ENCODE assay signal across 10 mouse cellular contexts in genomic region chr10:93642897-93643296, GRCm38 (mm10). TPM values are rescaled to one million over a fixed set of nuclear protein-coding genes. Genes with fewer than 3 reads are reported as not detected.
DNase-seq lines count a peak whose midpoint lies in the region; ATAC-seq and TF ChIP-seq lines count a peak whose summit lies in the region.
"Had no signal": no experiment of that assay in that cellular context is flagged by ENCODE, and none has a peak within 500 bp of the region (broad histone marks: within the 10 kb centered on the region; RNA-seq: fewer than 3 reads in every experiment).

No protein-coding gene starts in this region.

- no peak overlapping the region for H3K4me2 ChIP-seq in intestine, embryonic 15.5 days (replicated peaks)
- H3K4me2 ChIP-seq in intestine, postnatal 0 days (replicated peaks; ENCODE audit: low read depth): no peak overlapping the region
- H3K4me2 ChIP-seq in hindbrain, embryonic 12.5 days (replicated peaks): peak overlapping the region; percentile 98
- peak overlapping the region; percentile 81 for H3K4me2 ChIP-seq in myocyte (ENCODE audit: low read depth)

- no peak overlapping the region for H3ac ChIP-seq in myocyte (ENCODE audit: control insufficient read depth, insufficient read length)

- H3K9me3 ChIP-seq in intestine, embryonic 15.5 days: no peaks in the 10 kb centered on the region
- no peaks in the 10 kb centered on the region for H3K9me3 ChIP-seq in intestine, postnatal 0 days (ENCODE audit: control insufficient read depth)
- no peaks in the 10 kb centered on the region for H3K9me3 ChIP-seq in hindbrain, embryonic 12.5 days (replicated peaks)
- H3K9me3 ChIP-seq: embryonic facial prominence, embryonic 12.5 days had no signal

- H3K27ac ChIP-seq in intestine, embryonic 15.5 days: no peak overlapping the region
- no peak overlapping the region for H3K27ac ChIP-seq in intestine, postnatal 0 days (ENCODE audit: low read depth, low read length)
- no peak overlapping the region for H3K27ac ChIP-seq in hindbrain, embryonic 12.5 days
- H3K27ac ChIP-seq: embryonic facial prominence, embryonic 12.5 days had no signal

- no peaks in the 10 kb centered on the region for H3K36me3 ChIP-seq in intestine, embryonic 15.5 days
- no peaks in the 10 kb centered on the region for H3K36me3 ChIP-seq in intestine, postnatal 0 days (ENCODE audit: control insufficient read depth, insufficient read depth)
- H3K36me3 ChIP-seq in hindbrain, embryonic 12.5 days: peaks cover 23% of the 10 kb centered on the region
- no peaks in the 10 kb centered on the region for H3K36me3 ChIP-seq in myocyte (ENCODE audit: control insufficient read depth, insufficient read depth)
- H3K36me3 ChIP-seq: embryonic facial prominence, embryonic 12.5 days had no signal

- no peak overlapping the region for H3K4me3 ChIP-seq in intestine, embryonic 15.5 days (replicated peaks)
- no peak overlapping the region for H3K4me3 ChIP-seq in intestine, postnatal 0 days (ENCODE audit: low read depth, low read length)
- H3K4me3 ChIP-seq in hindbrain, embryonic 12.5 days: peak overlapping the region; percentile 90; the same call in 1 of the 2 replicates
- no peak overlapping the region for H3K4me3 ChIP-seq in myocyte

- 0 out of 2 replicates have a peak overlapping the region, but pooled peaks have one; percentile 11 for H3K9ac ChIP-seq in intestine, embryonic 15.5 days
- no peak overlapping the region for H3K9ac ChIP-seq in intestine, postnatal 0 days (ENCODE audit: low read depth, low read length)
- H3K9ac ChIP-seq in hindbrain, embryonic 12.5 days: no peak overlapping the region

- H3K4me1 ChIP-seq in intestine, embryonic 15.5 days (replicated peaks): peaks cover 15% of the 10 kb centered on the region
- 0 out of 2 replicates have a peak, but pooled peaks cover 8% of the 10 kb centered on the region for H3K4me1 ChIP-seq in intestine, postnatal 0 days (replicated peaks; ENCODE audit: control insufficient read depth, insufficient read depth, low read length)
- H3K4me1 ChIP-seq in hindbrain, embryonic 12.5 days: peaks cover 27% of the 10 kb centered on the region

- 0 out of 2 replicates have a peak, but pooled peaks have one; percentile 44 for ATAC-seq in intestine, embryonic 15.5 days
- ATAC-seq in intestine, postnatal 0 days: no peak
- no peak for ATAC-seq in hindbrain, embryonic 12.5 days (ENCODE audit: low FRiP score)
- ATAC-seq in megakaryocyte progenitor cell, adult 5-6 weeks (replicated peaks; ENCODE audit: poor library complexity): no peak
- ATAC-seq in inflammation-experienced regulatory T-cells, adult 6 months: no peak

- peak; percentile 57 to 59 for DNase-seq in cerebellum, postnatal 25 days
- DNase-seq in left cerebral cortex, adult 18-20 months (ENCODE audit: low spot score in 2 of 2): no peak
- DNase-seq: kidney, adult 9 months had no signal

- 42% methylated on average over 8 of the region's 8 CpGs for WGBS in intestine, embryonic 15.5 days
- WGBS in intestine, postnatal 0 days: 34% methylated on average over 8 of the region's 8 CpGs
- 49% methylated on average over 8 of the region's 8 CpGs for WGBS in hindbrain, embryonic 12.5 days

- H3K27me3 ChIP-seq in intestine, embryonic 15.5 days (replicated peaks): peaks cover 19% of the 10 kb centered on the region
- H3K27me3 ChIP-seq in intestine, postnatal 0 days (replicated peaks; ENCODE audit: control insufficient read depth, insufficient read depth, low read length): peaks cover 30% of the 10 kb centered on the region; the same call in 1 of the 2 replicates
- H3K27me3 ChIP-seq in hindbrain, embryonic 12.5 days: no peaks in the 10 kb centered on the region
- no peaks in the 10 kb centered on the region for H3K27me3 ChIP-seq in myocyte (ENCODE audit: control insufficient read depth, insufficient read depth, insufficient read length)

- no peak for TF ChIP-seq CTCF in intestine, postnatal 0 days (IDR thresholded peaks at IDR 0.05; ENCODE audit: low read depth)

- no peak for TF ChIP-seq POLR2A in myocyte (IDR thresholded peaks at IDR 0.05; ENCODE audit: insufficient read length, low read depth)

- H3K79me2 ChIP-seq in myocyte (ENCODE audit: control insufficient read depth, insufficient read depth): no peaks in the 10 kb centered on the region

TF ChIP-seq in myocyte, 11 proteins besides CTCF, POLR2A, EP300 and RAD21:
- TF ChIP-seq MYOD1 (IDR thresholded peaks at IDR 0.05; ENCODE audit: control insufficient read depth in 1 of 3, insufficient read length in 2 of 3, low read depth in 2 of 3) (peak in 2 of 3 experiments; percentile 46 to 68), E2F4 (IDR thresholded peaks at IDR 0.05; ENCODE audit: insufficient read depth) (no peak), POLR2AphosphoS2 (IDR thresholded peaks at IDR 0.05; ENCODE audit: insufficient read length, low read depth) (no peak), TCF12 (IDR thresholded peaks at IDR 0.05; ENCODE audit: insufficient read depth, poor library complexity, severe bottlenecking) (peak; percentile 31), TCF3 (IDR thresholded peaks at IDR 0.05; ENCODE audit: insufficient read length, low read depth) (no peak), MYOG (IDR thresholded peaks at IDR 0.05; ENCODE audit: control insufficient read depth in 1 of 3, insufficient read depth in 1 of 3, insufficient read length in 2 of 3, low read depth in 2 of 3) (peak; percentile 8 to 80 (median 25)), CEBPB (IDR thresholded peaks at IDR 0.05; ENCODE audit: insufficient read depth, poor library complexity, severe bottlenecking) (0 out of 2 replicates have a peak, but pooled peaks have one; percentile 21)

RNA-seq across cellular contexts. Expression of gene Ntn4, which starts 2.4 kb away (rescaled TPM):
- 0.29 and 0.47 TPM in 2 replicates for polyA plus RNA-seq in intestine, embryonic 15.5 days (2015; fragmentation: Nextera tagmentation; extraction: Ambion mirVana)
- polyA plus RNA-seq in intestine, postnatal 0 days (2015; fragmentation: Nextera tagmentation; extraction: Ambion mirVana): 0.10 and 0.25 TPM in 2 replicates
- polyA plus RNA-seq in hindbrain, embryonic 12.5 days (2016; fragmentation: Nextera tagmentation; extraction: Ambion mirVana): 3.2 and 3.4 TPM in 2 replicates
- 3.0 TPM for polyA plus RNA-seq in myocyte (2012; fragmentation: generic; extraction: Trizol)
- total RNA-seq in megakaryocyte progenitor cell, adult 5-6 weeks (2015): 1.2 TPM in 2 replicates
- total RNA-seq in megakaryocyte progenitor cell, adult 5-6 weeks (2017): 0.74 and 1.1 TPM in 2 replicates
- 1 to 10 TPM in 1 of 3 experiments, under 1 TPM in 1, not detected in 1; 0.15 to 2.1 TPM for polyA plus RNA-seq in inflammation-experienced regulatory T-cells, adult 6 months (2017; shearing (Covaris generic))
- total RNA-seq in left cerebral cortex, adult 18-20 months (2021): 10 to 100 TPM in 1 of 2 experiments, 1 to 10 TPM in 1; 8.9 to 10.6 TPM

RNA-seq across cellular contexts. Expression of gene Snrpf, which starts 53.4 kb away (rescaled TPM):
- polyA plus RNA-seq in intestine, embryonic 15.5 days (2015; fragmentation: Nextera tagmentation; extraction: Ambion mirVana): 110 and 122 TPM in 2 replicates
- polyA plus RNA-seq in intestine, postnatal 0 days (2015; fragmentation: Nextera tagmentation; extraction: Ambion mirVana): 56.1 and 57.9 TPM in 2 replicates
- 108 and 119 TPM in 2 replicates for polyA plus RNA-seq in hindbrain, embryonic 12.5 days (2016; fragmentation: Nextera tagmentation; extraction: Ambion mirVana)
- polyA plus RNA-seq in myocyte (2012; fragmentation: generic; extraction: Trizol): 156 TPM
- 188 and 192 TPM in 2 replicates for total RNA-seq in megakaryocyte progenitor cell, adult 5-6 weeks (2015)
- total RNA-seq in megakaryocyte progenitor cell, adult 5-6 weeks (2017): 284 and 295 TPM in 2 replicates
- polyA plus RNA-seq in inflammation-experienced regulatory T-cells, adult 6 months (2017; shearing (Covaris generic)): 10 to 100 TPM; 55.6 to 90.0 (median 74.2) TPM
- 10 to 100 TPM in 1 of 2 experiments, 1 to 10 TPM in 1; 7.7 to 13.1 TPM for total RNA-seq in left cerebral cortex, adult 18-20 months (2021)

Comparison
In these comparisons a context has a peak if more than half of its experiments do, and no peak if none do; other contexts are left out.
1. H3K4me2 ChIP-seq: peak in hindbrain, embryonic 12.5 days (single experiment) and myocyte (single experiment); none in intestine, embryonic 15.5 days (single experiment) and intestine, postnatal 0 days (single experiment).
2. DNase-seq: peak in cerebellum, postnatal 25 days (2 of 2); none in left cerebral cortex, adult 18-20 months (0 of 2).